Mouse (Mus musculus) embryonic fibroblast, embryonic 13.5 days (primary cell): ENCODE data around the gene Ddrgk1.

Source experiments
- CTCF ChIP-seq: IDR thresholded peaks from 2 replicates; pipeline ENCODE4 v1.5.1; 2011; ENCODE audit warnings: mild to moderate bottlenecking, control low read depth, low read length, moderate library complexity, borderline replicate concordance; ENCODE audit not compliant: insufficient read depth
- POLR2A ChIP-seq: IDR thresholded peaks from 2 replicates; pipeline ENCODE4 v1.6.1; 2011; ENCODE audit warnings: low read depth, mild to moderate bottlenecking, control low read depth, low read length, moderate library complexity

GRCm38 (mm10) chr2:130632416-130632815 lies 32.0 kb downstream of the Ddrgk1 start:
- TF ChIP-seq CTCF: no peak
- no peak for TF ChIP-seq POLR2A
